Mouse (Mus musculus) liver, adult (tissue): ENCODE results near the gene Nutf2-ps1.

Experiments
- GATA4 ChIP-seq: IDR thresholded peaks from 2 replicates; pipeline ENCODE4 v1.6.1; 2014; ENCODE audit warnings: mild to moderate bottlenecking, low read length; ENCODE audit not compliant: insufficient replicate concordance

Gene Nutf2-ps1

GRCm38 (mm10) chr19:53550972-53551371 lies 37.9 kb downstream of the Nutf2-ps1 start:
- no peak for TF ChIP-seq GATA4

- TF ChIP-seq GATA4 = no peak
These were observed 41.3 kb downstream of the Nutf2-ps1 start for GRCm38 (mm10) chr19:53547597-53547996.

- TF ChIP-seq GATA4 = no peak
These were observed 43.8 kb downstream of the Nutf2-ps1 start for GRCm38 (mm10) chr19:53544923-53545561.

GRCm38 (mm10) chr19:53543602-53544001 lies 45.3 kb downstream of the Nutf2-ps1 start:
- no peak for TF ChIP-seq GATA4

- TF ChIP-seq GATA4 = no peak
These were observed 49.6 kb downstream of the Nutf2-ps1 start for GRCm38 (mm10) chr19:53539296-53539695.

- TF ChIP-seq GATA4 = no peak
These were observed 50.1 kb downstream of the Nutf2-ps1 start for GRCm38 (mm10) chr19:53538796-53539195.
